Mouse (Mus musculus) mature B cell (primary cell): ENCODE measurements around the gene Zp1.

Experiments
- in situ Hi-C: fragments of 300-500 bp; cut with MboI; formaldehyde crosslinking; loops from 2 replicates; pipeline ENCODE4 v1.14.3; 2019

The Zp1 gene

DNA sequence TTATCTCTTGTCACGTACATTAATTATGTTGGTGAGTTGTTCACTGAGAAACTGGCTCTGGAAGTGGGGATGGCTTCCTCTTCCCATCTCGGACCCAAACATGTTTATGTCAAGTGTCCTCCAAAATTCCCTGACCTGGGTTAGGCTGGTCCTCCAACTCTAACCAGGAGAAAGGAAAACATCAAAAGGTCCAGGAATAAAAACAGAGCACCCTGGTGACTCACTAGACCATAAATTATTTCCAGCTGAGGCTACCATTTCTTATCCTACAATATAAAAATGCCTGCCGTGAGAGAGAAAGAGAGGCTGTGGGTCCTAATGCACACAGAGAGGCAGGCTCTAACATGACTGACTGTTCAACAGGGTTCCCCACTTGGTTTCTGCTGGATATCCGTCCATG lies 3.8 kb upstream of the Zp1 start:
- in situ Hi-C loops: no loop called here

DNA sequence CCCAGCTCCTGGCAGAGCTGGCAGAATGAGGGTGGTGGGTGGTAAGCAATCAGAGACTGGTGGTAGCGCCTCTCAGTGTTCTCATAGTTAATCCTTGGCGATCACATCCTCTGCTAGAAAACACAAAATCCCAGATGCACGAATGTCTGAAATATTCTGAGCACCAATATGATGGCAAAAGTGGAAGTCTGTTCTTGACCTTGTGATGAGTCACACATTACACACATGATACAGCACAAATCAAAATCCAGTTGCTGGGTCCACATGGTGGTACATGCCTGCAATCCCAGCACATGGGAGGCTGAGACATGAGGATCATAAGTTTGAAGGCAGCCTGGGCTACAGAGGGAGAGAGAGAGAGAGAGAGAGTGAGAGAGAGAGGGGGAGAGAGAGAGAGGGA lies 626 bp upstream of the Zp1 start:
- in situ Hi-C loops: no loop called here

DNA sequence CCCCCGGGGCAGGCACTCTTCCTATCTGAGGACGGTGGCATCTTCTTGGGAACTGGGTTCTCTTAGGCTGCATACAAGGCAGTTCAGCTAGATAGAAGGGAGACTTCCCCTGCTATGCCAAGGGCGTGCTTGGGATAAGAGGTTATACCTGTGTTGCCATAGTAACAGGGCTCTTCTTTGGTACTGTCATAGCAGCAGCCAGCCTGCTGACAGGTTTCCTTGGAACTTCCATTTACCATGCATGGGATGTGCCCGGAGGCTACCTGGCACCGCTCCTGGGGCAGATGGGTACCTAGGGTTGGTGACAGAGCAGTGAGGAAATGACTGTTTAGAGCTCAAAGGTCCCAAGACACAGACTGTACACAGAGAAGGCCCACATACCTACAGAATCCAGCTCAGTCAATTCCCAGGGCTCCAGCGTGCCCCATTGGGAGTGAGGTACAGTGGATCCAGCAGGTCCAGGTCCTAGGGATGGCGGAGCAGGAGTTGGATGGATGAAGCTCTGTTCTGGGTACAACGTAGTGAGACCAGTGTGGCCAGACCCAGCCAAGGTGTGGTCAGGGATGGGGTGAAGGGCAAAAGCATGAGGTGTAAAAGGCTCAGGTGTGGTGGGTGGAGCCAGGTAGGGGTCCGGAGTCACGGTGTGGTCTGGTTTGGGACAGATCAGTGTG lies 2.0 kb downstream of the Zp1 start:
- in situ Hi-C loops: no loop called here

DNA sequence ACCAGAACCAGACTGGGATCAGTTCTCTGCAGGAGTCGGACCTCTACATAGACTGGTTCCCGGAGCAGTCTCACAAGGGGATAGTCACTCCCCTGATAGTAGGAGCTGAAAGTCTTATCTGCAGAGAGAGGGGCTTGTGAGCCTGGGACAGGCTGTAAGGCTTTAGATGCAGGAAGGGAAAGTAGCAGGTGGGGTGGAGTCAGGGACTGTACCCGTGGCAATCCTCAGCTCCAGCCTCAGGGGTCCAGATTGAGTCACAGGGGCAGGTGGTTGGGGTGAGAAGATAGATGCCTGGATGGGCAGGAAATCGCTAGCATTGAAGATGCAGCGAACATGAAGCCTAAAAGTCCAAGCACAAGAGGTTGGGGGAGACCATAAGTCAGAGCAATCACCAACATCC lies 3.9 kb downstream of the Zp1 start:
- in situ Hi-C loops: no loop called here

DNA sequence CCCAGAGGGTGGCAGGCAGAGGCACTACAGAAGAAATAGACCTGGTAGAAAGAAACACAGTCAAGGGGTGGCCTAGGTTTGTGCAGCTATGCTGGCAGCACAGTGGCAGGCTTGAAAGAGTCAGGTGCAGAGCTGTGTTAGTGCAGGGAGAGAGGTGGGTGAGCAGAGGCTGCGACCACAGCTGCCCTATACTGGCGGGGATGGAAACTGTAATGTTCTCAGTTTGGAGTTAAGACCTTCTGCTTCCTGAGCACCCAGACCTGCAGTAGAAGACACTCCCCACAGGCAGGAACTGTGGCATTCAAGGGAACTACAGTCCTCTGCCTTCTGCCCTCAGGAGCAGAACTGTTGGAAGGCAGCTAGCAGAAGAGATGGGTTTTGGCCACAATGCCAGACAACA lies 5.6 kb downstream of the Zp1 start:
- in situ Hi-C loops: no loop called here

DNA sequence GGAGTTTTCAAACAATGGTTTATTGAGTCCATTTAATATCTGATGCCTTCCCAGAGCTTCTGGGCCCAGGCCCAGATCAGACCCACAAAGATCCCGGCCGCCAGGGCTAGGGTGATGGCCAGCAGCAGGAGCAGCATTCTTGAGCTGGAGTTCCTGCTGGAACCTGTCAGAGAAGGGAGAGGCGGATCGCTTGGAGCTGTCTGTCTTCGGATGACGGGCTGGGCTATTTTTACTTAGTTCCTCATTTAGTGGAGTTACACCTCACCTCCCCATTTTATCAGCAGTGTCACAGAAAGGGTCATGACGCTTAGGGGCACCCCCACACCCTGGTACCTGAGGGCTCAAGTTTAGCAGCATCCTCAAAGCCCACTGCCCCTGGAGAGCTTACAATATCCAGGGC lies 6.1 kb downstream of the Zp1 start:
- in situ Hi-C loops: no loop called here

DNA sequence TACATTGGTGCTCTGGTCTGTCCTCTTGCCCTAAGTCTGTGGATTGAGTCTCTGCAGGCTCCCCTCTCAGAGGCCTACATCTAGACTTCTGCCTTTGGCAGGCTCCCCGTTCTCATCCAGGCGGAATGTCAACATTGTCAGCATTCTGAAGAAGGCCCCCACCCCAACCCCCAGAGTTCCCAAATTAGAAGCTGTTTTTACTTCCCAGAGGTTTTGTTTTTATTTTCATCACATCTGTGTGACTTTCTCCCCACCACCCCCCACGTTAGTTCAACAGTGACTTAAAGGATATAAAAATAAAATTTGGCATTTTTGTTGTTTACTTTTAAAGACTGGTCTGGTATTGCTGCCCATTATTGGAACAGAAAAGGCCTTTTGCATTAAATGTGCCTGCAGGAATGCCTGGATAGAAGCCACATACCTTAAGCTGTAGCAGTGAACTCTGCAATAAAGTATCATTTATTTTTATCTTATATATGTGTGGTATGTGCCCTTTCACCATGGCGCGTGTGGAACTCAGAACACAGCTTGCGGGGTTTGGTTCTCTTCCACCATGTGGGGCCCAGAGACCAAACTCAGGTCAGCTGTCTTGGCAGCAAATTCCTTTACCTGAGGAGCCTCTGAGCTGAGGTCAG lies 11.2 kb downstream of the Zp1 start:
- in situ Hi-C loops: no loop called here

DNA sequence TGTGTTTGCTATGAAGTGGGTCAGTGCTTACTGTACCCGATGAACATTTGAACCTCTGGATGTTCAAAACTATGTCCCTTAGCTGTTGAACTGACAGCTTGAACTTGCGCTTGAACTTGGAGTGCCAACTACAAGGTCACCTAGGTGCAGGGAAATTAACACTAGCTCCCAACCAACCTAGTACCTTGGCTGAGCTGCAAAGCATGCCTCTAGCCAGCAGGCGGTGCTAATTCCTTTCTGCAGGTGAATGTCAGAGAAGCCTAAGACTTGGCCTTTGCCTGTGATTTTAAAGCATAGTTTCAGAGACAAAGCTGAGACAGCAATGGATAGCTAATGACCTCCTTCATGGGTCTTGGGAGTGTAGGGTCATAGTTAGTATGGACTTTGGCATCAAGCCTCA lies 12.5 kb downstream of the Zp1 start:
- in situ Hi-C loops: no loop called here

DNA sequence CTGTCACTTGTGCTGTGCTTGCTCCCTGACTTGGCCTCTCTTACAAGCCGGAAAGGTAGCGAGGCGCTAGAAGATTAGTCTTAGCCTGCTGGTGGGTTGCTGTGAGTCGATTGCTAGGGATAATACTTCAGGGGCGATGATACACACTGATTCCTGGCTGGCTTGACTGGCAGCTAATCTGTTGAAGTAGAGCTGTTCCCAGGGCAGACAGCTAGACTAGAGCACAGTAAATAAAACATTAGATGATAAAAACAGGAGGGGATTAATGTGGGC lies 14.8 kb downstream of the Zp1 start:
- in situ Hi-C loops: no loop called here

DNA sequence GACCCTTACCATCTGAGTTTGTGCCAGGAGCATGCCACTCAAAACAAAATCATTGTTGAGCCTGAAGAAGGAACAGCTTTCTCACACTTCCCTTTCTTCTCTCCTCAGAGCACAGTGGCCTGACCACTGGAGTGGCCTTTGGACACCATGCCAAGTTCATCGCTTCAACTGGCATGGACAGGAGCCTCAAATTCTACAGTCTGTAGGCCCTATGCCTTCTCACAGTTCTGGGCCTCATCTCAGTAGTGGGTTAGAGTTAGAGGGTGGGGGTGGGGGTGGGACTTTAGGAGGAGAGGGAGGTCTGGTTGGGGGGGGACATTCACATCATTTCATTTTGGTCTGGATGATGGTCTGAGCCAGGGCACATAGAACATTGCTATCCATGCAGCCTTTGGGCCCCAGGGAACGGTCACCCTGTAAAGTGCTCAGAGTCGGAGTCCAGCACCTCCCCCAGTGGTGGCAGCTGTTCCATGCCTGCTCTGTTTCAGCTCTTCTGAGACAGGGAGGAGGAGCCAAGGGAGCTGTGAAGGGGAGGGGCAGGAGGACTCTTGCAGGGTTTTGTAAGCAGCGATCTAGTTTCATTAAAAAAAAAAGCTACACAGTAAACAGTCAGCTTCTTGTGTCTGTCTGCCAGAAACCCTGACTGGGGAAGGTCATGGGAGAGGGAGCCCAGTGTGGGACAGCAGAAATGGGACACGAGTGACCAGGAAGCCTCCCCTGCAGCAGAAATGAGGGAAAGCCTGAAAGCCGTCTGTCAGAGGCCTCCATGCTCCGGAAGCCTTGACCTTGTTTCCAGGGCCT lies 15.3 kb downstream of the Zp1 start:
- in situ Hi-C loops: no loop called here

DNA sequence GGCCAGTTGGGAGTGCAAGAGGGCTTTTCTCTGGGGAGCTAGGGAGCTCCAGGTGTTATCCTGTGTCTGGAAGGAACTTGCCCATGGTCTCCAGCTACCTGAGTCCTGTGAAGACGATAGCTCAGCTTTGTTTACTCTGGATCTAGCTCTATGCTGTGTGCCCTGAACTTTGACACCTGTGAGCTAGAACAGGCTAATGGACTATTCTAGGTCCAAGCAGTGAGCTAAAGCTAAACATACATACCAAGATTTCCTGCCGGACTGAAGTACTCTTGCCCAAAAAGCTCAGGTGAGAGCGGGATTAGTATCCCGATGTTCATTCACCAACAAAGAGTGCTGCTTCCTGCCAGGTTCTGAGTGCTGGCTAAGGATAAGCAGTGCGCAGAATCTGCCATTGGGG lies 15.9 kb downstream of the Zp1 start:
- in situ Hi-C loops: no loop called here

DNA sequence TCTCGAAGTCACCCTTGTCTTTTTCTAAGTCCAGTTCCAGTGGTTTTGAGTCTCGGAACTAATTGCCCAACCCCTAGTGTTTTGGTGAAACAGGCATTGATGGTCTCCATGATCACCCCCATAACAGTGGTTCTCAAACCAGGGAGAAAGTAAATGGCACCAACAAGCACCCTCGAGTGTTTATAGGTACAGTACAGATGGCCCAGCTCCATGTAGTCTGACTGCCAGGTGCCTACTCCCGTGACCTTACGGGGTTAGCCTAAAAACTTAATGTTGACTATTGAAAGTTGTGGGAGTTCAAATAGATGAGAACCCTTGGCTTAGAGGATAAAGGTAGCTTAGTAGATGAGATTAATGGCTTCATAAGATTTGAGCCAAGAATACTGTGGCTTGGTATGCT lies 19.4 kb downstream of the Zp1 start:
- in situ Hi-C loops: no loop called here

DNA sequence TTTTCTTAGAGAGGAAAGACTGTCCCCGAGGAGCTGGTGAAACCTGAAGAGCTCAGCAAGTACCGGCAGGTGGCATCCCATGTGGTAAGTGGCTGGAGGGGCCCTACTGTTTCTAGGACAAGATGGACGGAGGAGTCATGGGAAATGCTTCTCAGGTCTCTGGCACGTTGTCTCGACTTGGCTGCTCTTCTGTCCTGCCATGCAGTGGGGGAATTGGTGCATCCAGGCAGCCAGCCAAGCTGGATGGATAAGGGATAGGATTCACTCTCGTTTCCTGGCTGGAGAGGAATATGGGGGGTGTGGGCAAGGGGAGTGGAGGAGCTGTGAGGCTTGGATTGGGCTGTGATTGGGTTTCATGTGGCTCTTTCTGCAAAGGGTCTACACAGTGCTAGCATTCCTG lies 20.1 kb downstream of the Zp1 start:
- in situ Hi-C loops: no loop called here

DNA sequence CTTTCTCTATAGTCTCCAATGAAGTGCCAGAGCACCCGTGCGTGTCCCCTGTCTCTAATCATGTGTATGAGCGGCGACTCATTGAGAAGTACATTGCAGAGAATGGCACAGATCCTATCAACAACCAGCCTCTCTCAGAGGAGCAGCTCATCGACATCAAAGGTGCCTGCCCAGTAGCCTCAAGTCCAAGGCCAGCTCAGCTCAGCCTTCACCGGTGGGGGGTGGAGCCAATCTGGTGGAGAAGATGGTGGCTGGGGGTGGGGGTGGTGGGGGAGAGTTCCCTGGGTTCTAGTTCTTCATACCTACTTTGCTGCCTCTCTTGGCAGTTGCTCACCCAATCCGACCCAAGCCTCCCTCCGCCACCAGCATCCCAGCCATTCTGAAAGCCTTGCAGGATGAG lies 22.9 kb downstream of the Zp1 start:
- in situ Hi-C loops: no loop called here

DNA sequence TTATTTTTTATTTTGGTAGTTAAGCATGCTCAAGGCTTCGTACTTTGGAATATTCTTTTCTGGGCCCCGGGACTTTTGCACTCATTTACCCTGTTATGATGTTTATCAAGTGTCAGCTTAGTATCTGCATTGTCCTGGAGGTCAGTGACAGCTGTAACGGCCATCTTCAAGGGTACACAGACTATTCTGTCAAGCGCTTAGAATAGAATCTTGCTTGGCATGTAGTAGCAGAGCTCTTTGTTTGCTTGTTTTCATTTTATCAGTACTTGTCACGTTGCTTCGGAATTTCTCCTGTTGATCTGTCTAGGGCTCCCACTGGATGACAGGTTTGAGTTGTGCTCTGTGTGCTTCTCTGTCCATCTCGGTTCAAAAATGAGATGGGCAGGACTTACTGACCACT lies 23.6 kb downstream of the Zp1 start:
- in situ Hi-C loops: no loop called here

DNA sequence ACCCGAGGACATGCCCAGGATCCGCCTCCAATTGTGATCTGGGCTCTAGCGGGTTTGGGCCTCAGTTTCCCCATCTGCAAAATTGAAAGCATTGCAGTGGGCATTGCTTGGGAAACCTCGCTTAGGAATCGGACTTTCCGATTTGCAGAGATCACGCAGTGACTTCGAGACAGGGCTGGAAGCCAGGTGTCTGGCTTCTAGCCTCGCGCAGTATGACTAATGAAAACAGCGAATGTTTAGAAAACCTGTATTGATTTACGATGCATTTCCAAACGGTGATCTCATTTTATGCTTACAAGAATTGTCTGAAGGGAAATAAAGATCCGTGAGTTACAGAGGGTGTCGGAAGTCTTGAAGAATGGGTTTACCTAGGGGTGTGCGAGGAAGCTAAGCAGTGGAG lies 24.7 kb downstream of the Zp1 start:
- in situ Hi-C loops: no loop called here

DNA sequence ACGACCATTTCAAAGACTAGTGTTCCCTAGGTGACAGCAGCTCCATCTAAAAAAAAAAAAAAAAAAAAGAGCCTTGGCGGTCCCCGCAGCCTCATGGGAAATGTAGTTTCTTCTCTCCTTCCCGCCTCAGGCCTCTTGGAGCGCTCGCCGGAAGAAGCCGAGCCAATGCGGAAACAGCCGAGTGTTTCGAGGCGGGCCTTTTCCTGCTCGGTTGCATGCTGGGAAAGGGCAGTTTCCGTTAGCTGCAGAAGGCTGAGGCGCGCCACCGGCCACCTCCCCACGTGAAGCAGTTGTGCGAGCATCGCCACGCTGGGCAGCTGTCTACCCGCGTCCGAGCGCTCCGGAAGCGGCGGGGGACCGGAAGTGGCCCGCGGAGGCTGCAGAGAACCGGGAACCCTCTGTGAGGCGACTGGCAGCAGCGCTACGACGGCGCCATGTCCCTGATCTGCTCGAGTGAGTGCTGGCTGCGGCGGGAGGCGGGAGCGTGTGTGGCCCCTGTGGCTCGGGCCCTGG lies 25.4 kb downstream of the Zp1 start, which contains the start of gene Prpf19:
Gene Prpf19, plus strand, starts transcription at position 216 of the 513 bp plus-strand sequence.
- in situ Hi-C loops: no loop called here

DNA sequence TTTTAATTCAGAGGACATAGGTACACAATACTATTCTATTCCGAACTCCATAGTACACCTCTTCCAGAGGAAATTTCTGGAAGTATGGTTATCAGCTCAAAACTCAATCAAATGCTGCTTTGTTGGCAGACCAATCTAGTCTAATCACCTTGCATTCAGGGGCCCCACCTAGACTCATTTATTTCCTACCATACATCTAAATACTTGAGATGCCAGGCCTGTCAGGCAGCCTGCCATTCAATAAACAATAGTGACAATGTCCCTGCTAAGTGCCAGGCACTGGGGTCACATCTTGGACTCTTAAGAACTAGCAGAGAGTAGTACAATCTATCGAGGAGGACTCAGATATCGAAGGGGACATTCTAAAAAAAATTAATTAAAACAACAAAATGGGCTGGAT lies 28.2 kb downstream of the Zp1 start:
- in situ Hi-C loops: no loop called here

DNA sequence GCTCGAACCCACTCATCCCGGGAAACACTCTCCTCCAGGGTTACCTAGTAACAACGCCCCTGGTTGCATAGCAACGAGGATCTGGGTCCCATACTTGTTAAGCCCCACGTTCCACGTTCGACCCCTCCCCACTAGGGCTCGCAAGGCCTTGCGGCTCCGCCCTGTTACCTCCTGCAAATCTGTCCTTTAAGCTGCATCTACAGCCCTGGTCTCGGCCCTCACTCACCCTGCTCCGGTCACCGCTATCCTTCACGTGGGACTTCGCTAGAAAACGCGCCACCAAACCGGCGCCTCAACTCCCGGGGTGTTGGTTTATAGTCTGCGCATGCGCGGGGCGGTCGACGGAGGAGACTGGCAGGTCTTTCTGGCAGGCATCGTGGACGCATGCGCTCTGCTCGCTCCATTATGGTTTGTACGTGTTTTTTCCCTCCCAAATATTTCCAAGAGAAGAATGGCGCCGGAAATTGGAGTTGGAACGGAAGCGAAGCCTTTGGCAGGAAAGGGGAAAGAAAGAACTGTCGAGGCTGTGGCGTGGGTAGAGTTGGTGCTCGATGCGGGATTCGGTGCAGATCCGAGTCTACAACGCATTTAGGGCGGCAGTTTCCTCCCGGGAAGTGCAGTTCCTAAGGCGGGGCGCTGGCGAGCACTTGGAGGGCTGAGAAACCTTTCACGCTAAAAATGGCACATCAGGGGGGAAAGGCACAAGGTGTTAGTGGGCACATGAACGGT lies 38.8 kb downstream of the Zp1 start, which contains the start of gene Tmem109:
Gene Tmem109, minus strand, starts transcription at position 576 of the 729 bp plus-strand sequence.
- in situ Hi-C loops: no loop called here

DNA sequence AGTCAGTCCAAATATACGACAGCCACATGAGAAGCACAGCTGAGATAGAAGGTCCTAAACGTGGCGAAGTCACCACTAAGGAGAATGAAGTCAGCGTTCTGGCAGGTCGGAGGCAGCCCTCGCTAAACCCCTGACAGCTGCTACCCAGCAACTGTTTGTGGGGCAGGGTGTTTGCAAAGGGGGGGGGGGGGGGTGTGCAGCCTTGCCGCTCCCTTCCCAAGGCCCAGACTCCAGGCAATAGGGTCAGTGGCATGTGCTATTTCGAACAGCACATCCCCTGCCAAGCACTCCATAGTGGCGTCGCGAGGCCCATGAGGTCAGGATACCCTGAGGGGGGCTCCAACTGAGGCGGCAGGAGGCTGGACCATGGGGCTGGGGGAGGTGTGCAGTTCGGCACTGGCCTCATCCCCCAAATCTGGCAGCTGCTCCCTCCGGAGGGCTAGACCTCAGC lies 39.4 kb downstream of the Zp1 start:
- in situ Hi-C loops: no loop called here

DNA sequence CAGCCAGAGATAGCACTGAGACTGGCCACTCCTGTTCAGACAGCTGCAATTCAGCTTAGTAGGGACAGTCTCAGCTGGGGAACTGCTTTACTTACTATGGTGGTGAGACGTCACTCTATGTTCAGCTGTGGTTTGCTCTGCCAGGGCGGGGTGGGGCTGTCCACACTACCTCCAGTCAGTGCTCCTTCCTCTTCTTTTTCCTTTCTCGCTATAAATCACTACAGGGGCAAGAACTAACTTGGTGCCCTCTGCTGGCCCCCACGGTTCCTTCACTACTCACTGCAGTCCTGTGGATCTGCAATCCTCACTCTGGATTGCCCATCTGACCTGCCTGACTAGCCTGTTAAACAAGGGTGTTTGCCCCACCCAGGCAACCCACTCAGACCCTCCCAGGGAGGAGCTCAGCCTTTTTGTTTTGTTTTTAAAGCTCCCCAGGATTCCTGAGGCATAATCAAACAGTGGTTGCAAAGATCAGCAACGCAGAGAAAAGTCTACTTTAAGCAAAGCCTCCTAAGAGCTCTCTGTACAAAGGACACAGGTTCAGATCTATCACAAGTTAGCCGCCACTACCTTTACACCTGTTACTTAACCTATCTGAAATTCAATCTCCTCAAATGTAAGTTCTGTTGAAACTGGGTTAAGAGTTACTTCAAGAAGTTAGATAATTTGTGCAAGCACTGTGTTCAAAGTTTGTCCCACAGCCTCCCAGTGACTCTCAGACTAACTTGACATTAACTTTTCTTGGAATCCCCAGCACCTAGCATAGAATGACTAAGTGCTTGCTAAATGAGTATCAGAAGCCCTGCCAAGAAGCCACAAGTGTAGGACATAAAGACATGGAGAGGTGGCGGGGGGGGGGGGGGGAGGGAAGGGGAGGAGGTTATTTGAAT lies 40.1 kb downstream of the Zp1 start:
- in situ Hi-C loops: no loop called here
